Mouse (Mus musculus) activated CD4-positive, CD25-positive, alpha-beta regulatory T cell, adult 4 months (primary cell): ENCODE measurements at regions not wholly inside any gene's neighbourhood (a gene's known extent, or its start where the extent isn't known, plus 50 kb on each side); places are given as distances from the start of the nearest gene placed in this dataset.
"Not testable (repeated sequence)": the region's sequence is repeated elsewhere in the genome, so short reads cannot be mapped to it uniquely, and the experiment has no call there.

Experiments used
- ATAC-seq: one replicate; pipeline ENCODE4 v1.8.0; 2017

GRCm38 (mm10) chr5:52010426-52010825, 179.9 kb downstream of the Dhx15 start:
- ATAC-seq, result no peak

DNA sequence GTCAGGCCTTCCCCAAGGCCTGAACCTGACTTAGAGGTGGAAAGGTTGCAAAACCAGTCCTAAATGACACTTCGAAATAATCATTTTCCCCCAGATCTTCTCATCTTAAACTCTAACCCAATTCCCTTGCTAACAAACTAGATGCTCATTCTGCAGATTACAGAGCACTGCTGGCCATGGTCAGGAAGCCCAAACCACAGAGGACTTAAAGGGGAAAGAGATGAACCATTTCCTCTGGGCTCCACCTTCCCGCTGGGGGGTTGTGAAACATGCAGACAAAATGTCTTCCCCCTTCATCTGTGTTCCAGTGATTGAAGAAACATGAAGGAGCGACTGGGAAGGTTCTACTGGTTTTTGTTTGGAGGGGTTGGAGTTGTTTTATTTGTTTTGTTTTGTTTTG, 181.4 kb downstream of the Dhx15 start:
- ATAC-seq, result no peak

DNA sequence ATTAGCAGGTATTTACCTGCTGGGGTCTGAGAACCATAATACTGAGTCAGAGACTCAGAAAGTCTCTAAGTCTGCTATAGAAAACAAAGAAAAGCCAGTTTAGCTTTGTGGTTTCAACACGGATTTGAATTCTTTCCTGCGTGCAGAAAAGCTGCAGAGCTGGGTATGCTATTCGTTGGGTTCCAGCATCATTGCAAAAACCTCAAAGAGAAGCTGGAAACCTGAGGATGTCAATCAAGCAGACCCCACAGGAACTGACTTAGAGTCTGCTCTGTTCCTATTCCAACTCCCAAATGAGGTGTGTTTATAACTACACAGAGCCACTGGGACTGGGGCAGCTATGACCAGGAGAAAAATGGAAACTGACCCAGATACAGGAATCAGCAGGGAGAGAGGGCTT, 183.5 kb downstream of the Dhx15 start:
- no peak for ATAC-seq

GRCm38 (mm10) chr5:51990847-51991610, 199.3 kb downstream of the Dhx15 start:
- no peak for ATAC-seq

GRCm38 (mm10) chr5:51989396-51989795, 200.9 kb downstream of the Dhx15 start:
- no peak for ATAC-seq

DNA sequence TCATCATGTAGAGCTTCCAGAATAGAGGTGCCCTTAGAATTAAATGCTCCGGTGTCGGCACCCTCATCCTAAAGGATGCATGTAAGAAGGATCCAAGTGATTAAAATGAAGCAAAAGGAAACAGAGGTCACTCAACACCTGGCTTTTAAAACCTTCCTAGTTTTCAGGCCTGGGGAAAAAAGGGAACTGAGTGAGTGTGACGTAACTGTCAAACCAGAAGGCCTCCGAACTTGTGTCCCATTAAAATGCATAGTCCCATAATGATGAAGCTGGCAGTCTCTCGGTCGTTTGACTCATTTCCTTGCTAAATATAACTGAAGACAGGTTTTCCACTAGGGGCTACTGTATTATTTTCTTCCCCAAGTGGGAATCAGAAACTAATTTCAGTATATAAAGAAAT, 201.4 kb downstream of the Dhx15 start:
- ATAC-seq, result no peak

- ATAC-seq, result no peak
These were observed 205.3 kb downstream of the Dhx15 start for GRCm38 (mm10) chr5:51984966-51985365.

DNA sequence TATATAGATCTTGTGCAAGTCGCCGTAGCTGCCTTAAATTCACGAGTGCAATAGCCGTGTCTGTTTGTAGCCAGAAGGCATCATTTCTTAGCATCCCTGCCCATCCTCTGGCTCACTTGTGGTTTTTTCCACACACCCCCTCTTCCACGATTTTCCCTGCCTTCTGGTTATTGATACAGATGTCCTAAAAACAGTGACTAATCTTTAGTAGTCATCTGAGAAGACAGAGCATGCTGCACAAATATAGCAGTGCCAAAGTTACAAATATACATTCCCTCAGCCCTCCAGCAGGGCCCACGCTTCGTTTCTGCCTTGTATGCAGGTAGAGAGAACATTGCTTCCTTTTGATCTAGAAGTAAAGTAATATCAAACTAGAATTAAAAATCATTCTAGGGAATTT, 207.5 kb downstream of the Dhx15 start:
- ATAC-seq, result no peak

- no peak for ATAC-seq
These were observed 209.4 kb downstream of the Dhx15 start for GRCm38 (mm10) chr5:51980901-51981300.

DNA sequence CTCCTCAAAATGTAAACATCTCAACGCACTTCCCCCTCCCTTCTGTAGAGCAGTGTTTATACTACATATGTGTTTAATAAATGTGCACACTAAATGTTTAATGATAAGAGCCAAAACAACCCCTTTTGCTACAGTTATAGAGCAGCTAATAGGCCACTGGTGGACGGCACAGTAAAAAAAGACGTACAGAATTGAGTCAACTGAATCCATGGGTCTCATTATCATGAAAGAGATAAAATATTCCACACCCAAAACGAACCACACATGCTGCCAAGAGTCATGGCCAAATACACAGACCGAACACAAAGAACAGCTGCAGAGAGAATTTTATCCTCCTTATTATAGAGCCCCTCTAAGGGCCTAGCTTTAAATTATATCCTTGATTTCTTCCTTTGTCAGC, 237.8 kb downstream of the Dhx15 start:
- ATAC-seq, result no peak

- no peak for ATAC-seq
These were observed 240.3 kb downstream of the Dhx15 start for GRCm38 (mm10) chr5:51949996-51950395.

GRCm38 (mm10) chr5:51946062-51946461, 244.3 kb downstream of the Dhx15 start:
- no peak for ATAC-seq

DNA sequence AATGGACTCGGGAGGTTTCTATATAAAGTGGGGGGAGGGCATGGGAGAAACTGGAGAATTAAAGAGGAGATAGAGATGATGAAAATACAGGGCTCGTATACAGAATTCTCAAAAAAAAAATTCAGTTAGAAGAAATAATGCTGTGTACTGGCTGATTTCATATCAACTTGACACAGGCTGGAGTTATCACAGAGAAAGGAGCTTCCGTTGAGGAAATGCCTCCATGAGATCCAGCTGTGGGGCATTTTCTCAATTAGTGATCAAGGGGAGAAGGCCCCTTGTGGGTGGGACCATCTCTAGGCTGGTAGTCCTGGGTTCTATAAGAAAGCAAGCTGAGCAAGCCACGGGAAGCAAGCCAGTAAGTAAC, 248.4 kb downstream of the Dhx15 start:
- not testable (repeated sequence) for ATAC-seq

GRCm38 (mm10) chr5:51941255-51941924, 248.9 kb downstream of the Dhx15 start:
- ATAC-seq, result no peak

DNA sequence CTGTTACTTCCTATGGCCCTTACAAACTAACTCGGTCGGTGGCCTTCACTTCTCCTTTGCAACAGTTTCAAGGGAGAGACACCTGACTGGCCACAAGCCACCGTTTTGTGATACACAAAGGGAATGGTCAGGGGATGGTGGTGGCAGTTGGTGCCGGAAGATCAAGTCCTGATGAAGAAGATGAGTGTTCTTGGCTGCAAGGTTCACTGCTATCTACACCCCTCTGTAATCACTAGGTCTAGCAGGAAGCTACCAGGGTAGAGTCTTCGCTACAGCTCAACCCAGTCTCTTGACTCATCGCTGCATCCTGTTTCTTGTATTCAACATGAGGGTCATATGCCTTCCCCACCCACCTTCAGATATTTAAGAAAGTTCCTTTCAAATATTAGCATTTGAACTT, 251.5 kb downstream of the Dhx15 start:
- no peak for ATAC-seq

DNA sequence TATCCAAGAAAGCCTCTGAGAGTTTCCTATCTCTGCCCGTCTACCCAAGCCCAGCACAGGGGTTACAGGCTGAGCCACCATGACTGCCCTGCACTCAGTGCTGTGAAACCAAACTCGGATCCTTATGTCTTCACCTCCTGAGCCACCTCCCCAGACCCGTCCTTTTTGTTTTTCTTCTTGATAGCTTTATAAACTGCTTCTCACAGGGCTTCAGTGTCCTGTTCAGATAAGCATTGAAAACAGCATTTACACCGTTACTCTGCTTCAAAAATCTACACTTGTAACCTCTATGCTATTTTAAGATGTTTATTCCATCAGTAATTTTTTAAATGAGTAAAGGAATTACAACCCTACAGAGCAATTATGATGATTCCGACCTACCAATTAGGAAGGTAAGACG, 253.0 kb downstream of the Dhx15 start:
- ATAC-seq, result no peak

- no peak for ATAC-seq
These were observed 254.6 kb downstream of the Dhx15 start for GRCm38 (mm10) chr5:51935391-51936354.

DNA sequence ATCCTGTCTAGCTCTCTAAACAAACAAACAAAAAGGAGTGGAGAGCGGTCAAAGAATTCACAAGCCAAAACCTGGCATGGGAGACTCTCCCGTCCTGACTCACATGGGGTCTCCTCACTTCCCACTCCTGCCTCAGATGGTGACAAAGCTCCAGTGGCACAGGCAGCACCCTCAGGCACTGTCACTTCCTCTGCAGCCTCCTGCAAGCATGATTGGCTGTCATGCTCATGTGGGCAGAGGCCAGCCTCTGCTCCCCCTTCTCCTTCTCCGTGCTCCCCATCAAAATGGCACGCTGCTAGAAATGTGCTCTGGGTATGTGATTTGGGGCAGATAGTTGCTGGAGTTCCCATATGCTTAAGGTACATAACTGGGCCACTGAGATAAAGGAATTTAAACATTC, 255.4 kb downstream of the Dhx15 start:
- ATAC-seq, result no peak

- no peak for ATAC-seq
These were observed 257.0 kb downstream of the Dhx15 start for GRCm38 (mm10) chr5:51933331-51933730.

DNA sequence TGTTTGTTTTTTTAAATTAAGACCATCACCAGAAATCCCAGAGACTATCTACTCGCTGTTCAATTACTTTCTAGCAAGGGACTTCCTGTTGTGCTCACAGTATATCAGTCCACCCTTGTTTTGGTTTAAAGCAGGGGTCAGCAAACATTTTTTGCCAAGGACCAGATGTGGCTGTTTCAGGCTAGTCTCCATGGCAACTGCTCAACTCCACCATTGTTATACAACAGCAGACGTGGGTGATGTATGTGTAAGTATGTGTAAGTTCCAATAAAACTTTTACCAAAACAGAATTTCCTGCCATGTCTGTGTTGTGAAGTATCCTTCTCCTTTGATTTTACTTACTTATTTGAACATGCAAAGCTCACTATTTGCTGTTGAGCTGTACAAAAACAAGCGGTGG, 259.9 kb downstream of the Dhx15 start:
- no peak for ATAC-seq

DNA sequence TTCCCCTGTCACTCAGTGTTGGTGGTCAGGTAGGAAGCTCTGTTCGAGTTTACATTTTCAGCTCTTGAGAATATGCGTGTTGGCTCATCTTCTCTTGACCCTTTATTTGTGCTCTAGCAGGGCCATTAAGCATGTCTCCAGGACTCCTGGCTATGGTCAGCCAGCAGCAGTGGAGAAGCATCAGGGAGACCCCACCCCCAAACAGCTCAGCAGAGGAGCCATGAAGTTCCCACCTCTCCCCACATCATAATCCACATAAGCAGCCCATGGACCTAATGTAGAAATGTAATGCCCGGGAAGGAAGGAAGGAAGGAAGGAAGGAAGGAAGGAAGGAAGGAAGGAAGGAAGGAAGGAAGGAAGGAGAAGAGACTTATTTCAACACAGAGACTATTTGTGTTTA, 261.5 kb downstream of the Dhx15 start:
- ATAC-seq, result no peak

DNA sequence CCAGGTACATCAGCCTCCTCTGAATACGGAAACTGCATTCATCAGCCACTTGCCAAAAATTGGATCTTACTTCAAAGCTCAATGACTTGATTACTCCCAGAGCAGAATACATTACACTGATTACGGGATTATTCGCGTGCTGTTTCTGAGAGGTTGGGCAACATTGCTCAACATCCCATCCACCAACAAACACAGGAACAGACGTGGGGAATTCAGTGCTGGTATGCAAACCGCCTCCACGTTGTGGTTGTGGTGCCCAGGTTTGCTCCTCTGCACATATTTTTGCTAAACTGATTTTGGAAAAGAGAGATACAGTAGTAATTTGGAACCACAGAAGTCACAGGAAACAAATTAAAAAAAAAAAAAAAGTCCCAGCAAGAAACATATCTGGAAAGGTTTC, 266.9 kb downstream of the Dhx15 start:
- ATAC-seq, result no peak

- ATAC-seq, result no peak
These were observed 267.3 kb downstream of the Dhx15 start for GRCm38 (mm10) chr5:51922973-51923372.
